Mouse (Mus musculus): ENCODE data around the gene Cnrip1. TPM values are rescaled to one million over a fixed set of nuclear protein-coding genes. Genes with fewer than 3 reads are reported as not detected.
"Not testable (repeated sequence)": the region's sequence is repeated elsewhere in the genome, so short reads cannot be mapped to it uniquely, and the experiment has no call there.

Gene Cnrip1
- 100 to 1,000 TPM in 1 of 2 experiments, 10 to 100 TPM in 1; 99.3 to 102 TPM for total RNA-seq (2021)
- long read RNA-seq, experiment 1, transcript Cnrip1-201 (3 exons, 1,654 nt) = major isoform, 72 of 98 reads
- long read RNA-seq, experiment 1, partial matches to known transcripts = 7 of 98 reads
- long read RNA-seq, experiment 1, other reads (novel, unspliced or antisense) = 19 of 98 reads
- long read RNA-seq, experiment 2, transcript Cnrip1-201 (3 exons, 1,654 nt) = major isoform, 58 of 98 reads
- long read RNA-seq, experiment 2, partial matches to known transcripts = 29 of 98 reads
- long read RNA-seq, experiment 2, other reads (novel, unspliced or antisense) = 11 of 98 reads

GRCm38 (mm10) chr11:17051545-17052475 lies at the start of gene Cnrip1, which contains the start of gene Plek:
TSS of gene Cnrip1 (plus strand) at chr11:17051586.
TSS of gene Plek (minus strand) at chr11:17052381.
- H3K27ac ChIP-seq = peak within 1 kb of the TSS; percentile 95
- no peak for TF ChIP-seq CTCF (IDR thresholded peaks at IDR 0.05)
- intact Hi-C loops (cut with DNase I) = loop anchor here (1.0 to 2.0 kb wide), 2 partner anchors 55 to 107 kb away; partner anchors contain the start of gene Ppp3r1
- H3K4me3 ChIP-seq = peak within 1 kb of the TSS; percentile 75
- DNase-seq (ENCODE audit: extremely low spot score in 1 of 2, low spot score in 2 of 2) = peak; percentile 81 to 88

GRCm38 (mm10) chr11:17002739-17003373 lies 48.5 kb upstream of the Cnrip1 start:
- DNase-seq (ENCODE audit: extremely low spot score in 1 of 2, low spot score in 2 of 2) = no peak
- TF ChIP-seq CTCF (IDR thresholded peaks at IDR 0.05) = no peak
- H3K27ac ChIP-seq = no peak overlapping the region
- no peak overlapping the region for H3K4me3 ChIP-seq
- intact Hi-C loops (cut with DNase I) = no loop called here

GRCm38 (mm10) chr11:17003757-17004156 lies 47.6 kb upstream of the Cnrip1 start:
- Histone ChIP-seq H3K27ac (no peak overlapping the region), H3K4me3 (no peak overlapping the region)
- no peak for DNase-seq (ENCODE audit: extremely low spot score in 1 of 2, low spot score in 2 of 2)
- TF ChIP-seq CTCF (IDR thresholded peaks at IDR 0.05) = no peak
- intact Hi-C loops (cut with DNase I) = no loop called here

GRCm38 (mm10) chr11:17004899-17005846 lies 46.2 kb upstream of the Cnrip1 start:
- TF ChIP-seq CTCF (IDR thresholded peaks at IDR 0.05) = no peak
- no peak for DNase-seq (ENCODE audit: extremely low spot score in 1 of 2, low spot score in 2 of 2)
- intact Hi-C loops (cut with DNase I) = no loop called here
- H3K4me3 ChIP-seq = no peak overlapping the region
- H3K27ac ChIP-seq = no peak overlapping the region

DNA sequence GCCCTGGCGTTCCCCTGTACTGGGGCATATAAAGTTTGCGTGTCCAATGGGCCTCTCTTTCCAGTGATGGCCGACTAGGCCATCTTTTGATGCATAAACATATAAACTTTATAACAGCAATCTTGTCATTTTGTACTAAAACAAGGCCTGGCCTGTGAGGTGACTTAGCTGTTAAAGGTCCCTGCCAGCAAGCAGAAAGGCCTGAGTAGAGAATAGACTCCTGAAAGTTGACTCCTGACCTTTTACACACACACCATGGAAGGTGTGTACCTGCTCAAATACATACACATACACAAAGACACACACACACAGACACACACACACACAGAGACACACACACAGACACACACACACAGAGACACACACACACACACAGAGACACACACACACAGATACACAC lies 44.9 kb upstream of the Cnrip1 start:
- intact Hi-C loops (cut with DNase I); H3K27ac ChIP-seq; DNase-seq (ENCODE audit: extremely low spot score in 1 of 2, low spot score in 2 of 2); H3K4me3 ChIP-seq: not testable (repeated sequence)

GRCm38 (mm10) chr11:17007517-17008173 lies 43.7 kb upstream of the Cnrip1 start:
- TF ChIP-seq CTCF (IDR thresholded peaks at IDR 0.05) = no peak
- Histone ChIP-seq H3K27ac (no peak overlapping the region), H3K4me3 (no peak overlapping the region; the same call in 1 of the 2 replicates)
- intact Hi-C loops (cut with DNase I) = no loop called here
- no peak for DNase-seq (ENCODE audit: extremely low spot score in 1 of 2, low spot score in 2 of 2)

GRCm38 (mm10) chr11:17008498-17008941 lies 42.9 kb upstream of the Cnrip1 start:
- TF ChIP-seq CTCF (IDR thresholded peaks at IDR 0.05) = no peak
- Histone ChIP-seq H3K27ac (no peak overlapping the region; the same call in 1 of the 2 replicates), H3K4me3 (no peak overlapping the region)
- intact Hi-C loops (cut with DNase I) = no loop called here
- no peak for DNase-seq (ENCODE audit: extremely low spot score in 1 of 2, low spot score in 2 of 2)

DNA sequence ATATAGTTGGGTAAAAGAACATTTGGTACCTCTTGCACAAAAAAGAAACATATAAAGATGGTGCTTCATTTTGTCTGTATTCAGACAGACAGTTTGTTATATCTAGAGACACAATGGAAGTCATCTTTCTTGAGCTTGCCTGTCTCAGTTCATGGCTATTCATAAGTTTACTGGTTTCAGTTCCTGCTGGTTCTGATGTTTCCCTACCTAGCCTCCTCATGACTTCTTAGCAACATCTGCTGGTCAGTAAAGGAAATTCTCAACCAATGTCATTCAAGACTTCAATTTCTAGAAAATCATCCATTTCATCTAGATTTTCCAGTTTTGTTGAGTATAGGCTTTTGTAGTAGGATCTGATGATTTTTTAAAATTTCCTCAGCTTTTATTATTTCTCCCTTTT lies 38.4 kb upstream of the Cnrip1 start:
- Histone ChIP-seq H3K4me3 (no peak overlapping the region), H3K27ac (no peak overlapping the region)
- TF ChIP-seq CTCF (IDR thresholded peaks at IDR 0.05) = no peak; the same call in 1 of the 2 replicates
- intact Hi-C loops (cut with DNase I) = loop anchor here (2.0 to 5.0 kb wide), 2 partner anchors 32 to 46 kb away; no protein-coding TSS in a partner anchor
- no peak for DNase-seq (ENCODE audit: extremely low spot score in 1 of 2, low spot score in 2 of 2)

- TF ChIP-seq CTCF (IDR thresholded peaks at IDR 0.05) = no peak; the same call in 1 of the 2 replicates
- intact Hi-C loops (cut with DNase I) = no loop called here
- no peak overlapping the region for H3K27ac ChIP-seq
- no peak overlapping the region for H3K4me3 ChIP-seq
- DNase-seq (ENCODE audit: extremely low spot score in 1 of 2, low spot score in 2 of 2) = no peak
Observed at GRCm38 (mm10) chr11:17019328-17019727, 32.1 kb upstream of the Cnrip1 start.

- intact Hi-C loops (cut with DNase I) = no loop called here
- DNase-seq (ENCODE audit: extremely low spot score in 1 of 2, low spot score in 2 of 2) = no peak
- no peak for TF ChIP-seq CTCF (IDR thresholded peaks at IDR 0.05)
- no peak overlapping the region for H3K27ac ChIP-seq
- no peak overlapping the region for H3K4me3 ChIP-seq
Observed at GRCm38 (mm10) chr11:17023206-17023605, 28.2 kb upstream of the Cnrip1 start.

All from left cerebral cortex, adult 2 months (tissue).